ENCODE assay signal across 8 mouse cellular contexts in genomic region chr8:70869601-70870041, GRCm38 (mm10). TPM values are rescaled to one million over a fixed set of nuclear protein-coding genes. Genes with fewer than 3 reads are reported as not detected.
DNase-seq lines count a peak whose midpoint lies in the region; ATAC-seq lines count a peak whose summit lies in the region.

No protein-coding gene starts in this region.

- H3K4me2 ChIP-seq in intestine, embryonic 14.5 days (ENCODE audit: low read length) = 0 out of 2 replicates have a peak overlapping the region, but pooled peaks have one; percentile 6

- WGBS in intestine, embryonic 14.5 days = 53% methylated on average over 16 of the region's 16 CpGs

- peaks cover 6% of the 10 kb centered on the region; the same call in 1 of the 2 replicates for H3K36me3 ChIP-seq in intestine, embryonic 14.5 days (ENCODE audit: control insufficient read depth, insufficient read depth, low read length)

- H3K27ac ChIP-seq in intestine, embryonic 14.5 days (ENCODE audit: low read depth) = no peak overlapping the region

- ATAC-seq in intestine, embryonic 14.5 days (replicated peaks; ENCODE audit: low FRiP score, low TSS enrichment, low read depth) = peak; percentile 12; the same call in 1 of the 2 replicates
- ATAC-seq in activated CD4-positive, CD25-positive, alpha-beta regulatory T cell, adult 4 months = no peak

- H3K4me3 ChIP-seq in intestine, embryonic 14.5 days (ENCODE audit: low read depth, low read length) = no peak overlapping the region

- H3K9me3 ChIP-seq in intestine, embryonic 14.5 days (ENCODE audit: control insufficient read depth, low read length) = no peaks in the 10 kb centered on the region

- peak; percentile 62 to 69 for DNase-seq in adrenal gland, adult 18-20 months (ENCODE audit: low spot score in 2 of 2)
- DNase-seq in cerebellum, postnatal 4 days (ENCODE audit: low spot score in 2 of 2) = peak; percentile 61 to 78
- peak; percentile 71 for DNase-seq in gastrocnemius, adult 18-20 months (ENCODE audit: low spot score)
- peak; percentile 83 for DNase-seq in intestine, embryonic 14.5 days (ENCODE audit: low spot score)
- DNase-seq in left cerebral cortex, postnatal 14 days (ENCODE audit: low spot score in 2 of 2) = peak; percentile 84 to 87
- DNase-seq in mesoderm, embryonic 11.5 days (ENCODE audit: low read depth, low spot score) = peak; percentile 85
- DNase-seq in right cerebral cortex, postnatal 36 days (ENCODE audit: low spot score in 2 of 2) = peak; percentile 70 to 73

- intact Hi-C loops in left cerebral cortex, postnatal 14 days (cut with DNase I) = loop anchor here (1.0 kb wide), 1 partner anchor 25 kb away; no protein-coding TSS in a partner anchor

- 0 out of 2 replicates have a peak, but pooled peaks cover under 1% of the 10 kb centered on the region for H3K27me3 ChIP-seq in intestine, embryonic 14.5 days (replicated peaks; ENCODE audit: control insufficient read depth, insufficient read depth, low read length)

- H3K4me1 ChIP-seq in intestine, embryonic 14.5 days (replicated peaks; ENCODE audit: control insufficient read depth, insufficient read depth, low read length) = peaks cover 25% of the 10 kb centered on the region

- no peak overlapping the region for H3K9ac ChIP-seq in intestine, embryonic 14.5 days (ENCODE audit: low read length)

RNA-seq across cellular contexts. Expression of gene Ccdc124, which starts 4.1 kb away (rescaled TPM):
- 10 to 100 TPM; 58.9 to 59.3 TPM for total RNA-seq in adrenal gland, adult 18-20 months (2021)
- total RNA-seq in gastrocnemius, adult 18-20 months (2021) = 10 to 100 TPM; 72.6 to 76.5 TPM
- polyA plus RNA-seq in intestine, embryonic 14.5 days (2014; fragmentation: Nextera tagmentation; extraction: Ambion mirVana) = 97.3 and 105 TPM in 2 replicates
- total RNA-seq in left cerebral cortex, postnatal 14 days (2021) = 10 to 100 TPM; 85.4 to 87.5 TPM
- 100 to 1,000 TPM in 1 of 2 experiments, 10 to 100 TPM in 1; 75.7 to 106 TPM for polyA plus RNA-seq in activated CD4-positive, CD25-positive, alpha-beta regulatory T cell, adult 4 months (2017; shearing (Covaris generic))

RNA-seq across cellular contexts. Expression of gene Kcnn1, which starts 6.6 kb away (rescaled TPM):
- total RNA-seq in adrenal gland, adult 18-20 months (2021) = 1 to 10 TPM; 2.2 to 2.8 TPM
- total RNA-seq in gastrocnemius, adult 18-20 months (2021) = 10 to 100 TPM; 18.2 to 21.1 TPM
- polyA plus RNA-seq in intestine, embryonic 14.5 days (2014; fragmentation: Nextera tagmentation; extraction: Ambion mirVana) = 1.6 and 2.1 TPM in 2 replicates
- total RNA-seq in left cerebral cortex, postnatal 14 days (2021) = 10 to 100 TPM; 17.2 to 19.2 TPM
- polyA plus RNA-seq in activated CD4-positive, CD25-positive, alpha-beta regulatory T cell, adult 4 months (2017; shearing (Covaris generic)) = not detected

RNA-seq across cellular contexts. Expression of gene Slc5a5, which starts 22.9 kb away (rescaled TPM):
- total RNA-seq in adrenal gland, adult 18-20 months (2021) = not detected
- total RNA-seq in gastrocnemius, adult 18-20 months (2021) = under 1 TPM in 1 of 2 experiments, not detected in 1; 0.07 TPM
- polyA plus RNA-seq in intestine, embryonic 14.5 days (2014; fragmentation: Nextera tagmentation; extraction: Ambion mirVana) = 0.32 and 0.45 TPM in 2 replicates
- total RNA-seq in left cerebral cortex, postnatal 14 days (2021) = 10 to 100 TPM in 1 of 2 experiments, 1 to 10 TPM in 1; 8.4 to 10.3 TPM
- not detected for polyA plus RNA-seq in activated CD4-positive, CD25-positive, alpha-beta regulatory T cell, adult 4 months (2017; shearing (Covaris generic))

RNA-seq across cellular contexts. Expression of gene Rpl18a, which starts 27.6 kb away (rescaled TPM):
- total RNA-seq in adrenal gland, adult 18-20 months (2021) = 1,000 to 10,000 TPM; 1,253 to 1,401 TPM
- 1,000 to 10,000 TPM; 1,014 to 1,053 TPM for total RNA-seq in gastrocnemius, adult 18-20 months (2021)
- polyA plus RNA-seq in intestine, embryonic 14.5 days (2014; fragmentation: Nextera tagmentation; extraction: Ambion mirVana) = 6,009 and 6,086 TPM in 2 replicates
- 100 to 1,000 TPM; 581 to 588 TPM for total RNA-seq in left cerebral cortex, postnatal 14 days (2021)
- polyA plus RNA-seq in activated CD4-positive, CD25-positive, alpha-beta regulatory T cell, adult 4 months (2017; shearing (Covaris generic)) = over 10,000 TPM; 10,302 to 10,714 TPM

RNA-seq across cellular contexts. Expression of gene Arrdc2, which starts 30.1 kb away (rescaled TPM):
- 1 to 10 TPM; 8.3 to 8.7 TPM for total RNA-seq in adrenal gland, adult 18-20 months (2021)
- total RNA-seq in gastrocnemius, adult 18-20 months (2021) = 100 to 1,000 TPM in 1 of 2 experiments, 10 to 100 TPM in 1; 58.3 to 202 TPM
- 7.3 and 7.9 TPM in 2 replicates for polyA plus RNA-seq in intestine, embryonic 14.5 days (2014; fragmentation: Nextera tagmentation; extraction: Ambion mirVana)
- 10 to 100 TPM; 10.2 to 17.2 TPM for total RNA-seq in left cerebral cortex, postnatal 14 days (2021)
- 1 to 10 TPM; 3.0 to 6.7 TPM for polyA plus RNA-seq in activated CD4-positive, CD25-positive, alpha-beta regulatory T cell, adult 4 months (2017; shearing (Covaris generic))

Comparison
In these comparisons a context has a peak if more than half of its experiments do, and no peak if none do; other contexts are left out.
1. RNA of gene Kcnn1, which starts 6.6 kb away (total RNA-seq): 18.2 to 21.1 TPM in gastrocnemius, adult 18-20 months and 17.2 to 19.2 TPM in left cerebral cortex, postnatal 14 days; 2.2 to 2.8 TPM in adrenal gland, adult 18-20 months; every median in the first group is over 4 times any median in the second.
2. RNA of gene Slc5a5, which starts 22.9 kb away (total RNA-seq): 8.4 to 10.3 TPM in left cerebral cortex, postnatal 14 days; 0.07 TPM in gastrocnemius, adult 18-20 months and not detected in adrenal gland, adult 18-20 months; every median in the first group is over 4 times any median in the second.
3. Peak in every context shown above with its lines, with median percentiles within 50 percentile points of each other: DNase-seq.